Mouse (Mus musculus): ENCODE measurements at regions not wholly inside any gene's neighbourhood (a gene's known extent, or its start where the extent isn't known, plus 50 kb on each side); places are given as distances from the start of the nearest gene placed in this dataset.

DNA sequence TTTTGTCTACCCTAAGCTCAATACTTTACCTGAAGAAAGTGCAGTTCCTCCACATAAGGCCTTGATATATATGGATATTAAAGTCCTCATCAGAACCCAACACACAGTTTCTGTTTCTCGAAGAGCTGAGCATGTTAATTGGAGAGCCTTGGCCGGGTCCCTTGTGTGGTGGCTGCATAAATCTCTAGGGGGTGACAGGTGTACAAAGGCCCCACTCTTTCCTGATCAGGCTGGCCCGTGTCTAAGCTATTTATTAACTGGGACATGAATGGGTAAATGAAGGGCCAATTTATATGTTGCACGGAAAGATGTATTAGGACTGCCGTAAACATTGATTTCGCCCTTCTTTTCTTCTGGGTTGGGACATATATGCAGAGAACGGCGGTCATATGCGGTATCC lies 136.8 kb downstream of the Tex29 start:
- DNase-seq (ENCODE audit: low spot score in 2 of 2) = no peak

- no peak for DNase-seq (ENCODE audit: low spot score in 2 of 2)
These were observed 138.8 kb downstream of the Tex29 start for GRCm38 (mm10) chr8:11979056-11979455.

GRCm38 (mm10) chr8:11981458-11981857 lies 141.2 kb downstream of the Tex29 start:
- DNase-seq (ENCODE audit: low spot score in 2 of 2) = no peak

- no peak for DNase-seq (ENCODE audit: low spot score in 2 of 2)
These were observed 149.8 kb downstream of the Tex29 start for GRCm38 (mm10) chr8:11990024-11990423.

- DNase-seq (ENCODE audit: low spot score in 2 of 2) = peak; percentile 63 to 73
These were observed 159.6 kb downstream of the Tex29 start for GRCm38 (mm10) chr8:11999736-12000458.

GRCm38 (mm10) chr8:12000459-12000789 lies 160.2 kb downstream of the Tex29 start:
- no peak for DNase-seq (ENCODE audit: low spot score in 2 of 2)

DNA sequence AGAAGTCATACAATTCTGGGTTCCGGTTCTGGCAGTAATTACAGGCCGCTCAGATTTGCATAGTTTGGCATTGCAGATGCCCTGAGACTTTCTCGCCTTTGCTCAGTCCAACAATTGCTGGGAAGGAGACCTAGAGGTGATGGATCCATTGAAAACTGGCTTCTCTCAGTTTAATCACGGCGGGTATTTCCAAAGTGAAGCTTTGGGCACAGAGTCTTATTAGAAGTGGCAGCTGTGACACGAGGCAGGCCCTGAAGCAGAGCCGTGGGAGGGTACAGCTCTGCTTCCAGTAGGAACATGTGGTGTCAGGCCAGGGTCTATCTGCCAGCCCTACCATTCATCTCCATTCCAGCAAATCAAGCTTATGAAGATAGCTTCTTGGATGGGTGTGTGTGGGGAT lies 164.0 kb downstream of the Tex29 start:
- no peak for DNase-seq (ENCODE audit: low spot score in 2 of 2)

DNA sequence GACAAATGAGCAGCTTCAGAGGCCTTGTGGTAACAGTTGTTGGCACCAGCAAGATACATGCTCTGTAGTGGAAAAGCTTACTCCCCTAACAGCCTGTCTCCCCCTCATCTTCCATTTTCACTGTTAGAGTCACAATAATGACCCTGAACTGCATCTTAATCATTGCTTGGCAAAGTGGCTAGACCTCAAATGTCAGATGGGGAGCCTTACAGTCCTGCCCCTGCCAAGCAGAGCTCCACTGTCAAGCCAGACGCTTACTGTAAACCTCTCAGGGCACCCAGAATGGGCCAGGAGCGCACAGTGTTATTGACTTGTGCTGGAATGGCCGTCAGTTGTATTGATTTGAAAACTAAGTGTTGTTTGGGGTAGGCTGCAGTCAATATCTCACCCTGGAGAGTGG lies 172.5 kb downstream of the Tex29 start:
- no peak for DNase-seq (ENCODE audit: low spot score in 2 of 2)

- no peak for DNase-seq (ENCODE audit: low spot score in 2 of 2)
These were observed 177.5 kb downstream of the Tex29 start for GRCm38 (mm10) chr8:12017750-12018149.

GRCm38 (mm10) chr8:12019272-12019671 lies 179.0 kb downstream of the Tex29 start:
- DNase-seq (ENCODE audit: low spot score in 2 of 2) = no peak

- no peak for DNase-seq (ENCODE audit: low spot score in 2 of 2)
These were observed 183.6 kb downstream of the Tex29 start for GRCm38 (mm10) chr8:12023669-12024390.

DNA sequence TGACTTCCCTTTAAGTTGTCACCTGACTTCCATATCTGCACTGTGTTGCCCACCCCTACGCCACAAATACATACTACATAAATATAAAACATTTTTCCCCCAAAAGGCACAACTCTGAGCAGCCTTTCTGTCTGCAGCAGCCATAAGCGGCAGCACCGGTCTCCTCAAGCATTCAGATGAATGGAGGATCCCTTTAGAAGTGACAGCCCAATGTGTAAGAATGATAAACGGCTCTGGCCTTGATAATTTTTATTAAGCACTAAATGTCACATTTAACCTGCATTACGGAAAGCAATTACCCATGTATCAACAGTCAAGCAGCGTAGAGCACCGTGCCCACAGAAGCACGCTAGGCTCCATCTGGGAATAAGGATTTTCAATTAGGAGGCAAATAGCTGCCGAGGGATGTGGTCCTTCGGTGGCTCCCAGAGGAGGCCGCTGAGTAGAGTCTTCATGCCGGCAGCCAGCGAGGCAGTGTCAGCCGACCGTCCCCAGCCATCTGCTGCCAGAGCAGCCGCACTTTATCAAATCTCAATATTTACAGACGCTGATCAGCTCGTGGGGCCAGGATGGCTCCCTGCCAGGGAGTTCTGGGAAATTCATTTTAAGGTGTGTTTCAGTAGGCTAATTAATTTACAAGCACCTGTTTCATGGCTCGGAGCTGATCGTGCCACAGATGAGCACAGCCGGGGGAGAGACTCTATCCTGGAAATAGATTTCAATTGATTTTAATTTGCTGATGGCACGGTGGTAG lies 190.3 kb downstream of the Tex29 start:
- peak; percentile 21 to 47 for DNase-seq (ENCODE audit: low spot score in 2 of 2)

- DNase-seq (ENCODE audit: low spot score in 2 of 2) = peak in 1 of 2 experiments; percentile 11
These were observed 191.5 kb downstream of the Tex29 start for GRCm38 (mm10) chr8:12031796-12032195.

DNA sequence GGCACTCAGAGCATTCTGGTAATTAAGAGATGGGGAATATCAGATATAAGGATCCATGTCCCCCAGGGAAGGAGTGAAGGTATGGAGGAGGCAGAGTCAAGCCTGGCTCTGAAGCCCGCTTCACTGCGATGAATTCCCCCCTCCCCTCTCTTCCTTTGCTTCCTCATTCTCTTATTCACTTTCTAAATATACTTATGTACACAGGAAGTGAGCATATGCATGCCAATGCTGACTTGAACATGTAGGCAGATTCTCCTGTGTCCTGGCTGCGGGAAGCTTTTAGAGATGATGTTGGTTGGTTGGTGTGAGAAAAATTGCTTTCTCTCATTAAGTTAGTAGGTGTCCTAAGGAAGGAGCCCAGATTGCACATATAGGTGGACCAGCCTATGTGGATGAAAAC lies 192.1 kb downstream of the Tex29 start:
- no peak for DNase-seq (ENCODE audit: low spot score in 2 of 2)

GRCm38 (mm10) chr8:12036349-12036748 lies 196.1 kb downstream of the Tex29 start:
- DNase-seq (ENCODE audit: low spot score in 2 of 2) = no peak

DNA sequence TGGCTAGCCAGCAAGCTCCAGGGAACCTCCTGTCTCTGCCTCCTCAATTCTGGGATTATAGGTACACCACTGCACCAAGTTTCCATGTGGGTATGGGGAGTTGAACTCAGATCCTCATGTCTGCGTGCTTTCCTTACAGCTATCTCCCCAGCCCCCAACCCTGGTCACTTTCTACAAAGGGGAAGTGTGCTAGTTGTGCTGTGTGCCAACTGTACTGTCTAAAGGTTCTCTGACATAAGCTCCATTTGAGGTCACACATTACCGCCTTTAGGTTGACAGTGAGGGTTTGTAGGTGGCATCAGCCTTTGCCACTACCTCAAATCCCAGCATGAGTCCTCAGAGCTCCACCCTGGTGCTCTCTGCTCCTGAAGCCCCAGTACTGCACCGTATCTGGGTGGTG lies 200.7 kb downstream of the Tex29 start:
- DNase-seq (ENCODE audit: low spot score in 2 of 2) = no peak

GRCm38 (mm10) chr8:12041662-12042061 lies 201.4 kb downstream of the Tex29 start:
- DNase-seq (ENCODE audit: low spot score in 2 of 2) = no peak

- DNase-seq (ENCODE audit: low spot score in 2 of 2) = no peak
These were observed 210.6 kb downstream of the Tex29 start for GRCm38 (mm10) chr8:12050841-12051240.

GRCm38 (mm10) chr8:12051357-12051756 lies 211.1 kb downstream of the Tex29 start:
- no peak for DNase-seq (ENCODE audit: low spot score in 2 of 2)

DNA sequence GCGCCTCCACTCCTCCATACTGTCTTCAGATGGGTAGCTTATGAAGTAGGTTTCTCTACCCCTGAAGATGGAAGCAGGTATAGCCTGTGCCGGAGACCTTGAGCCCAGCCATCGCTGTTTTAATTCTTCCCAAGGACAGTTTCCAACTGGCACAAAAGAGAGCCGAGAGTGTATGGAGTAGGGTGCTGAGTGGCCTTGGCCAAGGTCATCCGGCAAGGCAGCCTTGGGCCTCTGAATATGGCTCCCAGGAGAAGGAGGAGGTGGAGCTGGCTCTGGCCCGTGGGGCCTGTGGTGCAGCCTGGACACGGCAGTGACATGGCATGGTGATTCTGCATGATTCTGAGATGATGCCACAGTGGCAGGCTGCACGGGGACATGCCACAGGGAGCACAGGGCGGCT lies 215.7 kb downstream of the Tex29 start:
- DNase-seq (ENCODE audit: low spot score in 2 of 2) = no peak

DNA sequence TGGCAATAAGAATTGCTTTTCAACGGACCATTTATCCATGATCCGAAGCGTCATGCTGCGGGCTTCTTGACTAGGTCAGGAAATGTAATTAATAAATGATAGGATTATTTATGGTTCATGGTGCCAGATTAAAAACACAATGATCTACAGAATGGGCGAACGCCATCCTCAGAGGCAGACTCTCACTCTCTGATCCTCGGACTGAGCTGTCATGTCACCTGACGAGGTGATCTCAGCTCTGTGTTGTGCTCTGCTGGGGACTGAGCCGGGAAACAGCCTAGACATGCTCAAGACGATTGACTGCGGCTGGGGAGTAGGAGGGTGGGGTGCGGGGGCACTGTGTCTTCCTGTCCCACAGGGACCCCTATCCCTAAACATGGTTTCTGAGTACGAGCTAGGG lies 217.4 kb upstream of the A230072I06Rik start:
- no peak for DNase-seq (ENCODE audit: low spot score in 2 of 2)

DNA sequence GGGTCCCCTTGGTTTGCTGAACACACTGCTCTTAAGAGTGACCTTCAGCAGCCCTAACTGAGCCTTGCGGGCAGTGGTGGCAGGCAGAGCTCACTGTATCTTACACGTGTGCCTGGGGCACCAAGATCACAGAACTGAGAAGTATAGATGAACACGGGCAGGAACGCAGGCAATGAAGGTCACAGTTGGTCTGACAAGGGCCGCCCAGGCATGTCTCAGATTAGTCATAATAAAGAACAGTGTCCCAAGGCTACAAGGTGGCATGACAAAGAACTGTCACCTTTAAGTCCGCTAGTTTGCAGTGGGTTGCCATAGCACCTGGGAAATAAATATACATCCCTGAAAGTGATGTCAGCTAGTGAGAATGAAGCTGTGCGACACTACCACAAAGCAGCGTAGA lies 215.9 kb upstream of the A230072I06Rik start:
- no peak for DNase-seq (ENCODE audit: low spot score in 2 of 2)

Data from layer of hippocampus, postnatal 14 days (tissue).